In genomic region chr11:16843889-16844568, GRCm38 (mm10) we compare ENCODE assay signal across 9 mouse cellular contexts.
A peak's percentile ranks its signal among the peaks of the same experiment; 100 is the strongest.
DNase-seq lines count a peak whose midpoint lies in the region; ATAC-seq lines count a peak whose summit lies in the region.
"Had no signal": no experiment of that assay in that cellular context is flagged by ENCODE, and none has a peak within 500 bp of the region (broad histone marks: within the 10 kb centered on the region; RNA-seq: fewer than 3 reads in every experiment).

No protein-coding gene starts in this region.

- peak overlapping the region; percentile 85 for H3K27ac ChIP-seq in kidney, embryonic 15.5 days
- H3K27ac ChIP-seq in embryonic facial prominence, embryonic 15.5 days (replicated peaks) = 0 out of 2 replicates have a peak overlapping the region, but pooled peaks have one; percentile 49
- H3K27ac ChIP-seq in intestine, embryonic 15.5 days = peak overlapping the region; percentile 70

- 0 out of 2 replicates have a peak, but pooled peaks cover 10% of the 10 kb centered on the region for H3K4me1 ChIP-seq in kidney, embryonic 15.5 days
- H3K4me1 ChIP-seq in embryonic facial prominence, embryonic 15.5 days = peaks cover 25% of the 10 kb centered on the region
- H3K4me1 ChIP-seq in intestine, embryonic 15.5 days (replicated peaks) = peaks cover 9% of the 10 kb centered on the region

- WGBS in kidney, embryonic 15.5 days = 35% methylated on average over 12 of the region's 12 CpGs
- 44% methylated on average over 12 of the region's 12 CpGs for WGBS in embryonic facial prominence, embryonic 15.5 days
- whole genome bisulfite sequencing in intestine, embryonic 15.5 days = 36% methylated on average over 12 of the region's 12 CpGs

- no peaks in the 10 kb centered on the region for H3K9me3 ChIP-seq in kidney, embryonic 15.5 days (replicated peaks)
- no peaks in the 10 kb centered on the region for H3K9me3 ChIP-seq in embryonic facial prominence, embryonic 15.5 days (replicated peaks)
- H3K9me3 ChIP-seq in intestine, embryonic 15.5 days = no peaks in the 10 kb centered on the region
- H3K9me3 ChIP-seq: G1E had no signal

- no peak for DNase-seq in kidney, adult 18-20 months
- peak; percentile 33 for DNase-seq in mesoderm, embryonic 11.5 days (ENCODE audit: low read depth, low spot score)
- no peak for DNase-seq in spleen, postnatal 36 days (ENCODE audit: low spot score in 2 of 2)
- no peak for DNase-seq in retina, embryonic 14.5 days (ENCODE audit: low spot score)
- no peak for DNase-seq in urinary bladder, postnatal 25 days (ENCODE audit: low spot score)

- no peak overlapping the region for H3K4me3 ChIP-seq in kidney, embryonic 15.5 days (replicated peaks)
- no peak overlapping the region for H3K4me3 ChIP-seq in embryonic facial prominence, embryonic 15.5 days (replicated peaks)
- H3K4me3 ChIP-seq in intestine, embryonic 15.5 days (replicated peaks) = no peak overlapping the region

- H3K4me2 ChIP-seq in kidney, embryonic 15.5 days = peak overlapping the region; percentile 24; the same call in 1 of the 2 replicates
- no peak overlapping the region for H3K4me2 ChIP-seq in embryonic facial prominence, embryonic 15.5 days (replicated peaks)
- no peak overlapping the region for H3K4me2 ChIP-seq in intestine, embryonic 15.5 days (replicated peaks)

- H3K9ac ChIP-seq in kidney, embryonic 15.5 days = no peak overlapping the region
- H3K9ac ChIP-seq in embryonic facial prominence, embryonic 15.5 days = no peak overlapping the region
- H3K9ac ChIP-seq in intestine, embryonic 15.5 days = no peak overlapping the region

- ATAC-seq in kidney, embryonic 15.5 days (replicated peaks; ENCODE audit: low FRiP score) = peak; percentile 76
- ATAC-seq in embryonic facial prominence, embryonic 15.5 days (ENCODE audit: insufficient number of reproducible peaks, low FRiP score, low TSS enrichment, low read depth) = peak; percentile 80
- no peak for ATAC-seq in intestine, embryonic 15.5 days

- H3K36me3 ChIP-seq in kidney, embryonic 15.5 days = no peaks in the 10 kb centered on the region
- H3K36me3 ChIP-seq in embryonic facial prominence, embryonic 15.5 days = no peaks in the 10 kb centered on the region
- H3K36me3 ChIP-seq in intestine, embryonic 15.5 days = no peaks in the 10 kb centered on the region
- H3K36me3 ChIP-seq: G1E had no signal

- H3K27me3 ChIP-seq in kidney, embryonic 15.5 days = no peaks in the 10 kb centered on the region
- H3K27me3 ChIP-seq in embryonic facial prominence, embryonic 15.5 days = no peaks in the 10 kb centered on the region
- no peaks in the 10 kb centered on the region for H3K27me3 ChIP-seq in intestine, embryonic 15.5 days (replicated peaks)
